Mouse (Mus musculus) neural tube, embryonic 15.5 days (tissue): ENCODE data around the gene Eepd1. TPM values are rescaled to one million over a fixed set of nuclear protein-coding genes. Genes with fewer than 3 reads are reported as not detected.
A peak's percentile ranks its signal among the peaks of the same experiment; 100 is the strongest.

ENCODE experiments used
- ATAC-seq: fragments of 200-750 bp; cut with Nextera tagmentation; 2 replicates; pipeline ENCODE4 v1.8.0; 2017; ENCODE audit warnings: mild to moderate bottlenecking, moderate TSS enrichment, moderate library complexity; ENCODE audit not compliant: low FRiP score
- H3K27ac ChIP-seq: fragments of 300-500 bp; sonication (generic); replicated peaks from 2 replicates; pipeline ENCODE4 v1.5.1; 2015; ENCODE audit warnings: mild to moderate bottlenecking, inconsistent platforms
- H3K27me3 ChIP-seq: fragments of 300-500 bp; sonication (generic); replicated peaks from 2 replicates; pipeline ENCODE4 v1.6.1; 2015; ENCODE audit warnings: inconsistent platforms
- H3K36me3 ChIP-seq: fragments of 300-500 bp; sonication (generic); 2 replicates; pipeline ENCODE4 v1.6.1; 2015; ENCODE audit warnings: inconsistent platforms
- H3K4me1 ChIP-seq: fragments of 300-500 bp; sonication (generic); 2 replicates; pipeline ENCODE4 v1.6.1; 2015; ENCODE audit warnings: inconsistent platforms
- H3K4me2 ChIP-seq: fragments of 300-500 bp; sonication (generic); 2 replicates; pipeline ENCODE4 v1.6.1; 2015; ENCODE audit warnings: inconsistent platforms, mild to moderate bottlenecking, moderate library complexity
- H3K4me3 ChIP-seq: fragments of 300-500 bp; sonication (generic); replicated peaks from 2 replicates; pipeline ENCODE4 v1.5.1; 2015; ENCODE audit warnings: mild to moderate bottlenecking, inconsistent platforms
- H3K9ac ChIP-seq: fragments of 300-500 bp; sonication (generic); replicated peaks from 2 replicates; pipeline ENCODE4 v1.6.1; 2015; ENCODE audit warnings: mild to moderate bottlenecking, inconsistent platforms
- H3K9me3 ChIP-seq: fragments of 300-500 bp; sonication (generic); replicated peaks from 2 replicates; pipeline ENCODE4 v1.6.1; 2016; ENCODE audit warnings: inconsistent platforms
- WGBS: fragments of 180-500 bp; shearing (Covaris S2); methylation state at CpG from one replicate; pipeline ENCODE4 v1.1.7; 2015; ENCODE audit warnings: mixed read lengths; 5-methylcytosine and 5-hydroxymethylcytosine counted together
- polyA plus RNA-seq: library from polyadenylated mRNA; unstranded; fragments of >200 nt; fragmentation: Nextera tagmentation; extraction: Ambion mirVana; gene quantifications from 2 replicates; pipeline ENCODE4 v1.2.1, GENCODE M21; 2015

Eepd1 gene
- polyA plus RNA-seq, 1 experiment from 2014 or later = 16.7 TPM

GRCm38 (mm10) chr9:25590740-25591139 is 109.4 kb downstream of the Eepd1 start:
- Histone ChIP-seq H3K4me2 (no peak overlapping the region), H3K4me1 (peaks cover 11% of the 10 kb centered on the region; the same call in 1 of the 2 replicates), H3K9me3 (no peaks in the 10 kb centered on the region), H3K27me3 (no peaks in the 10 kb centered on the region), H3K4me3 (no peak overlapping the region), H3K36me3 (no peaks in the 10 kb centered on the region), H3K27ac (no peak overlapping the region), H3K9ac (no peak overlapping the region)
- 38% methylated on average over 4 of the region's 4 CpGs for WGBS
- ATAC-seq = no peak

GRCm38 (mm10) chr9:25591390-25592354 is 110.3 kb downstream of the Eepd1 start:
- no peak overlapping the region for H3K27ac ChIP-seq
- H3K4me3 ChIP-seq = no peak overlapping the region
- no peaks in the 10 kb centered on the region for H3K9me3 ChIP-seq
- H3K4me1 ChIP-seq = peaks cover 11% of the 10 kb centered on the region; the same call in 1 of the 2 replicates
- H3K4me2 ChIP-seq = peak overlapping the region; percentile 46
- 31% methylated on average over 15 of the region's 15 CpGs for WGBS
- peak; percentile 80 for ATAC-seq
- no peak overlapping the region for H3K9ac ChIP-seq
- no peaks in the 10 kb centered on the region for H3K36me3 ChIP-seq
- H3K27me3 ChIP-seq = no peaks in the 10 kb centered on the region

GRCm38 (mm10) chr9:25592355-25592955 is 111.1 kb downstream of the Eepd1 start:
- Histone ChIP-seq H3K4me1 (peaks cover 11% of the 10 kb centered on the region; the same call in 1 of the 2 replicates), H3K9ac (no peak overlapping the region), H3K9me3 (no peaks in the 10 kb centered on the region), H3K4me2 (no peak overlapping the region), H3K4me3 (no peak overlapping the region), H3K27me3 (no peaks in the 10 kb centered on the region), H3K36me3 (no peaks in the 10 kb centered on the region), H3K27ac (no peak overlapping the region)
- WGBS = 65% methylated on average over 4 of the region's 4 CpGs
- ATAC-seq = peak; percentile 35; the same call in 1 of the 2 replicates

- no peaks in the 10 kb centered on the region for H3K9me3 ChIP-seq
- H3K27ac ChIP-seq = no peak overlapping the region
- H3K9ac ChIP-seq = no peak overlapping the region
- H3K27me3 ChIP-seq = no peaks in the 10 kb centered on the region
- WGBS = 80% methylated on average over 2 of the region's 2 CpGs
- H3K4me3 ChIP-seq = no peak overlapping the region
- H3K36me3 ChIP-seq = no peaks in the 10 kb centered on the region
- ATAC-seq = no peak
- no peak overlapping the region for H3K4me2 ChIP-seq
- no peaks in the 10 kb centered on the region for H3K4me1 ChIP-seq
Observed at GRCm38 (mm10) chr9:25624744-25625143, 143.4 kb downstream of the Eepd1 start.

- Histone ChIP-seq H3K36me3 (no peaks in the 10 kb centered on the region), H3K4me2 (no peak overlapping the region)
- WGBS = 77% methylated on average over 5 of the region's 5 CpGs
Observed at GRCm38 (mm10) chr9:25629531-25630099, 148.3 kb downstream of the Eepd1 start.

More at GRCm38 (mm10) chr9:25629531-25630099, 148.3 kb downstream of the Eepd1 start:
- H3K4me3 ChIP-seq = no peak overlapping the region
- H3K4me1 ChIP-seq = no peaks in the 10 kb centered on the region
- no peak overlapping the region for H3K9ac ChIP-seq
- no peaks in the 10 kb centered on the region for H3K9me3 ChIP-seq
- H3K27me3 ChIP-seq = no peaks in the 10 kb centered on the region
- no peak overlapping the region for H3K27ac ChIP-seq
- no peak for ATAC-seq

Other genes starting within 250 kb of the Eepd1 start
- gene Sept7, start 229.1 kb upstream of the Eepd1 start, polyA plus RNA-seq = 260 and 265 TPM in 2 replicates